Comparison of ENCODE assay signal across 21 mouse cellular contexts in genomic region chr4:41202135-41202534, GRCm38 (mm10).
DNase-seq lines count a peak whose midpoint lies in the region; ATAC-seq and TF ChIP-seq lines count a peak whose summit lies in the region.
"Had no signal": no experiment of that assay in that cellular context is flagged by ENCODE, and none has a peak within 500 bp of the region (broad histone marks: within the 10 kb centered on the region; RNA-seq: fewer than 3 reads in every experiment).

No protein-coding gene starts in this region.

- ATAC-seq in heart, embryonic 12.5 days (ENCODE audit: insufficient number of reproducible peaks, low FRiP score): no peak
- 0 out of 2 replicates have a peak, but pooled peaks have one; percentile 9 for ATAC-seq in heart, embryonic 11.5 days (replicated peaks; ENCODE audit: insufficient number of reproducible peaks, low FRiP score, low TSS enrichment)
- peak; percentile 66; the same call in 1 of the 2 replicates for ATAC-seq in kidney, postnatal 0 days (replicated peaks; ENCODE audit: low FRiP score, low read depth)
- no peak for ATAC-seq in kidney, embryonic 15.5 days (replicated peaks; ENCODE audit: low FRiP score)
- ATAC-seq: activated CD4-positive, CD25-positive, alpha-beta regulatory T cell, adult 4 months; CD4-positive, CD25-positive, alpha-beta regulatory T cell, adult 4 months; Patski had no signal

- H3K27ac ChIP-seq in heart, embryonic 12.5 days (ENCODE audit: poor library complexity, severe bottlenecking): no peak overlapping the region
- H3K27ac ChIP-seq in heart, embryonic 11.5 days (ENCODE audit: low read depth, low read length): no peak overlapping the region
- H3K27ac ChIP-seq in kidney, postnatal 0 days: no peak overlapping the region
- no peak overlapping the region for H3K27ac ChIP-seq in kidney, embryonic 15.5 days

- no peak overlapping the region for H3K9ac ChIP-seq in heart, embryonic 12.5 days
- no peak overlapping the region for H3K9ac ChIP-seq in heart, embryonic 11.5 days (ENCODE audit: low read depth, low read length)
- H3K9ac ChIP-seq in kidney, postnatal 0 days (ENCODE audit: low read depth, low read length): no peak overlapping the region
- H3K9ac ChIP-seq in kidney, embryonic 15.5 days: no peak overlapping the region

- H3K4me1 ChIP-seq in heart, embryonic 12.5 days (replicated peaks): peaks cover 8% of the 10 kb centered on the region
- peaks cover under 1% of the 10 kb centered on the region; the same call in 1 of the 2 replicates for H3K4me1 ChIP-seq in heart, embryonic 11.5 days (ENCODE audit: control insufficient read depth, insufficient read depth, low read length)
- no peaks in the 10 kb centered on the region for H3K4me1 ChIP-seq in kidney, postnatal 0 days (replicated peaks; ENCODE audit: insufficient read depth, low read length)
- H3K4me1 ChIP-seq in kidney, embryonic 15.5 days: no peaks in the 10 kb centered on the region

- WGBS in heart, embryonic 12.5 days: 88% methylated on average over 8 of the region's 8 CpGs
- 88% methylated on average over 8 of the region's 8 CpGs for WGBS in heart, embryonic 11.5 days (ENCODE audit: insufficient replicate concordance)
- 91% methylated on average over 8 of the region's 8 CpGs for WGBS in kidney, postnatal 0 days
- WGBS in kidney, embryonic 15.5 days: 93% methylated on average over 8 of the region's 8 CpGs

- peak; percentile 87 for DNase-seq in heart, adult 11 months
- DNase-seq in heart, adult 9 months (ENCODE audit: low spot score in 2 of 2): no peak
- no peak for DNase-seq in kidney, postnatal 0 days (ENCODE audit: low spot score)
- DNase-seq: adrenal gland, adult 2 months; adrenal gland, adult 8-10 months; adrenal gland, postnatal 10 days; adrenal gland, postnatal 14 days; adrenal gland, postnatal 25 days; adrenal gland, postnatal 36 days; B cell, adult 2 months; cerebellum, adult 11 months; cerebellum, adult 11-12 months; cerebellum, adult 18-20 months had no signal

- TF ChIP-seq CTCF in kidney, postnatal 0 days (IDR thresholded peaks at IDR 0.05; ENCODE audit: low read depth): no peak

- H3K36me3 ChIP-seq in heart, embryonic 12.5 days: peaks cover 94% of the 10 kb centered on the region
- peaks cover 63% of the 10 kb centered on the region for H3K36me3 ChIP-seq in heart, embryonic 11.5 days (ENCODE audit: control insufficient read depth, insufficient read depth, low read length)
- H3K36me3 ChIP-seq in kidney, postnatal 0 days (ENCODE audit: insufficient read depth, low read length): peaks cover 79% of the 10 kb centered on the region
- H3K36me3 ChIP-seq in kidney, embryonic 15.5 days: peaks cover 97% of the 10 kb centered on the region

- no peaks in the 10 kb centered on the region for H3K9me3 ChIP-seq in heart, embryonic 12.5 days (replicated peaks)
- H3K9me3 ChIP-seq in heart, embryonic 11.5 days (replicated peaks; ENCODE audit: control insufficient read depth, low read length): no peaks in the 10 kb centered on the region
- no peaks in the 10 kb centered on the region for H3K9me3 ChIP-seq in kidney, postnatal 0 days (replicated peaks; ENCODE audit: low read length)
- no peaks in the 10 kb centered on the region for H3K9me3 ChIP-seq in kidney, embryonic 15.5 days (replicated peaks)
- H3K9me3 ChIP-seq: G1E had no signal

- no peaks in the 10 kb centered on the region for H3K27me3 ChIP-seq in heart, embryonic 12.5 days (replicated peaks)
- no peaks in the 10 kb centered on the region for H3K27me3 ChIP-seq in heart, embryonic 11.5 days (ENCODE audit: control insufficient read depth, insufficient read depth, low read length)
- no peaks in the 10 kb centered on the region for H3K27me3 ChIP-seq in kidney, postnatal 0 days (ENCODE audit: insufficient read depth, low read length)
- no peaks in the 10 kb centered on the region for H3K27me3 ChIP-seq in kidney, embryonic 15.5 days
- H3K27me3 ChIP-seq: CH12.LX, Patski had no signal

- H3K4me3 ChIP-seq in heart, embryonic 12.5 days: no peak overlapping the region
- no peak overlapping the region for H3K4me3 ChIP-seq in heart, embryonic 11.5 days (ENCODE audit: low read depth, low read length)
- H3K4me3 ChIP-seq in kidney, postnatal 0 days (replicated peaks; ENCODE audit: low read depth, low read length): no peak overlapping the region
- no peak overlapping the region for H3K4me3 ChIP-seq in kidney, embryonic 15.5 days (replicated peaks)

- H3K4me2 ChIP-seq in heart, embryonic 12.5 days: no peak overlapping the region
- no peak overlapping the region for H3K4me2 ChIP-seq in heart, embryonic 11.5 days
- H3K4me2 ChIP-seq in kidney, postnatal 0 days (ENCODE audit: low read length): no peak overlapping the region
- H3K4me2 ChIP-seq in kidney, embryonic 15.5 days: no peak overlapping the region

Comparison
In these comparisons a context has a peak if more than half of its experiments do, and no peak if none do; other contexts are left out.
1. ATAC-seq: peak in heart, embryonic 11.5 days (single experiment) and kidney, postnatal 0 days (single experiment); none in heart, embryonic 12.5 days (single experiment) and kidney, embryonic 15.5 days (single experiment).